Mouse (Mus musculus) erythroblast, adult 5-6 weeks (primary cell): Measurements from ENCODE around the gene Adam22. TPM values are rescaled to one million over a fixed set of nuclear protein-coding genes. Genes with fewer than 3 reads are reported as not detected.
"Not testable (repeated sequence)": the region's sequence is repeated elsewhere in the genome, so short reads cannot be mapped to it uniquely, and the experiment has no call there.

Experiments
- ATAC-seq: replicated peaks from 2 replicates; pipeline ENCODE4 v1.8.0; 2016; ENCODE audit warnings: moderate number of reproducible peaks, mild to moderate bottlenecking, moderate TSS enrichment, inconsistent platforms; ENCODE audit not compliant: poor library complexity, low FRiP score, severe bottlenecking
- total RNA-seq, 2 experiments: library from RNA; stranded (forward) in 1 of 2; stranded (reverse) in 1 of 2; fragments of 150-400 nt in 1 of 2; fragments of 200-764, 138-1000 nt in 1 of 2; gene quantifications; 2 replicates each; pipeline versions ENCODE4 v1.2.3 to v1.2.4; 2015 to 2017; ENCODE audit warnings: low replicate concordance in 2 of 2

The Adam22 gene
- total RNA-seq, 2 experiments from 2014 or later = 0.51 to 1.2 TPM

- no peak for ATAC-seq
Observed at GRCm38 (mm10) chr5:8215841-8216240, 152.1 kb downstream of the Adam22 start.

GRCm38 (mm10) chr5:8184992-8185391, 183.0 kb downstream of the Adam22 start:
- ATAC-seq = not testable (repeated sequence)

- no peak for ATAC-seq
Observed at GRCm38 (mm10) chr5:8180646-8181045, 187.3 kb downstream of the Adam22 start.

GRCm38 (mm10) chr5:8178111-8178510, 189.8 kb downstream of the Adam22 start:
- no peak for ATAC-seq

- ATAC-seq = no peak
Observed at GRCm38 (mm10) chr5:8164773-8165172, 203.2 kb downstream of the Adam22 start.

GRCm38 (mm10) chr5:8151645-8152044, 216.3 kb downstream of the Adam22 start:
- no peak for ATAC-seq

- ATAC-seq = no peak
Observed at GRCm38 (mm10) chr5:8146146-8146545, 221.8 kb downstream of the Adam22 start.

GRCm38 (mm10) chr5:8145473-8145872, 222.5 kb downstream of the Adam22 start:
- no peak for ATAC-seq

- no peak for ATAC-seq
Observed at GRCm38 (mm10) chr5:8132546-8132945, 235.4 kb downstream of the Adam22 start.

- ATAC-seq = no peak
Observed at GRCm38 (mm10) chr5:8131918-8132317, 236.0 kb downstream of the Adam22 start.

- ATAC-seq = no peak
Observed at GRCm38 (mm10) chr5:8129750-8130149, 238.2 kb downstream of the Adam22 start.

GRCm38 (mm10) chr5:8120926-8121325, 247.0 kb downstream of the Adam22 start:
- no peak for ATAC-seq

GRCm38 (mm10) chr5:8120087-8120486, 247.9 kb downstream of the Adam22 start:
- ATAC-seq = no peak

GRCm38 (mm10) chr5:8116561-8117168, 251.3 kb downstream of the Adam22 start:
- ATAC-seq = no peak

- no peak for ATAC-seq
Observed at GRCm38 (mm10) chr5:8112246-8112645, 255.7 kb downstream of the Adam22 start.

GRCm38 (mm10) chr5:8111691-8112090, 256.3 kb downstream of the Adam22 start:
- no peak for ATAC-seq

- no peak for ATAC-seq
Observed at GRCm38 (mm10) chr5:8095689-8096088, 272.3 kb downstream of the Adam22 start.

GRCm38 (mm10) chr5:8094921-8095320, 273.0 kb downstream of the Adam22 start:
- ATAC-seq = no peak

- ATAC-seq = no peak
Observed at GRCm38 (mm10) chr5:8088147-8088546, 279.8 kb downstream of the Adam22 start.

GRCm38 (mm10) chr5:8085661-8086060, 282.3 kb downstream of the Adam22 start:
- ATAC-seq = no peak

GRCm38 (mm10) chr5:8082800-8083509, 285.0 kb downstream of the Adam22 start:
- ATAC-seq = no peak

- ATAC-seq = no peak
Observed at GRCm38 (mm10) chr5:8077481-8077880, 290.5 kb downstream of the Adam22 start.
